Mouse (Mus musculus) embryonic facial prominence, embryonic 10.5 days (tissue): ENCODE data around the gene Nol9. TPM values are rescaled to one million over a fixed set of nuclear protein-coding genes. Genes with fewer than 3 reads are reported as not detected.
A peak's percentile ranks its signal among the peaks of the same experiment; 100 is the strongest.

Source experiments
- DNase-seq: peaks from one replicate; pipeline ENCODE4 v3.0.0-alpha.2; 2017; ENCODE audit warnings: low spot score
- H3K27ac ChIP-seq: fragments of 300-500 bp; sonication (generic); replicated peaks from 2 replicates; pipeline ENCODE4 v1.5.1; 2016; ENCODE audit warnings: mild to moderate bottlenecking
- H3K27me3 ChIP-seq: fragments of 300-500 bp; sonication (generic); replicated peaks from 2 replicates; pipeline ENCODE4 v1.6.1; 2016; ENCODE audit warnings: low read depth, mild to moderate bottlenecking; ENCODE audit not compliant: poor library complexity, severe bottlenecking
- H3K36me3 ChIP-seq: fragments of 300-500 bp; sonication (generic); replicated peaks from 2 replicates; pipeline ENCODE4 v1.6.1; 2016; ENCODE audit warnings: mild to moderate bottlenecking, moderate library complexity
- H3K4me1 ChIP-seq: fragments of 300-500 bp; sonication (generic); 2 replicates; pipeline ENCODE4 v1.6.1; 2016
- H3K4me3 ChIP-seq: fragments of 300-500 bp; sonication (generic); 2 replicates; pipeline ENCODE4 v1.5.1; 2016; ENCODE audit warnings: mild to moderate bottlenecking, moderate library complexity
- H3K9me3 ChIP-seq: fragments of 300-500 bp; sonication (generic); 2 replicates; pipeline ENCODE4 v1.6.1; 2016; ENCODE audit warnings: mild to moderate bottlenecking
- WGBS: fragments of 180-500 bp; shearing (Covaris S2); methylation state at CpG from one replicate; pipeline ENCODE4 v1.1.7; 2016; 5-methylcytosine and 5-hydroxymethylcytosine counted together
- polyA plus RNA-seq: library from polyadenylated mRNA; unstranded; fragments of >200 nt; fragmentation: Nextera tagmentation; extraction: Ambion mirVana; gene quantifications from 2 replicates; pipeline ENCODE4 v1.2.1, GENCODE M21; 2016

Gene Nol9
- polyA plus RNA-seq, 1 experiment from 2014 or later = 43.7 TPM

DNA sequence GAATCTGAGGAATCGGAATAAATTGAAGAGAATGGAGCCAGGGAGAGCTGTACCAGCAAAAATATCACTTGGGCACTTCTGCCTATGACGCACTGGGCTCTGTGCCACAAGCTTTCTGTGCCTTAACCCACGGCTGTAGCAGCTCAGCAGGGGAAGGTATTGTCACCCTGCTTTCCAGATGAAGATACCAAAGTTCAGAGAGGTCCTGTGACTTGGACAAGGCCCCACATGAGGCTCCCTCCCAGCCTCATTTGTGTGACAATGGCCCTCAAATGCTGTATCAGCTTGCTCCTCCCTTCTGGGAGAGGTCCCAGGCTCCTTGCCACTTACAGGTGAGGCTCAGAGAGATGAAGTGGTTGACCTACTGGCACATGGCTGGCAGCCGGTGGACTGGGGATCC is 49.0 kb downstream of the Nol9 start:
- no peak for DNase-seq
- WGBS = 41% methylated on average over 4 of the region's 4 CpGs
- no peak overlapping the region for H3K27ac ChIP-seq
- no peaks in the 10 kb centered on the region for H3K9me3 ChIP-seq
- peaks cover 35% of the 10 kb centered on the region for H3K27me3 ChIP-seq
- peaks cover 47% of the 10 kb centered on the region for H3K4me1 ChIP-seq
- peak overlapping the region; percentile 91 for H3K4me3 ChIP-seq
- H3K36me3 ChIP-seq = no peaks in the 10 kb centered on the region; the same call in 1 of the 2 replicates

DNA sequence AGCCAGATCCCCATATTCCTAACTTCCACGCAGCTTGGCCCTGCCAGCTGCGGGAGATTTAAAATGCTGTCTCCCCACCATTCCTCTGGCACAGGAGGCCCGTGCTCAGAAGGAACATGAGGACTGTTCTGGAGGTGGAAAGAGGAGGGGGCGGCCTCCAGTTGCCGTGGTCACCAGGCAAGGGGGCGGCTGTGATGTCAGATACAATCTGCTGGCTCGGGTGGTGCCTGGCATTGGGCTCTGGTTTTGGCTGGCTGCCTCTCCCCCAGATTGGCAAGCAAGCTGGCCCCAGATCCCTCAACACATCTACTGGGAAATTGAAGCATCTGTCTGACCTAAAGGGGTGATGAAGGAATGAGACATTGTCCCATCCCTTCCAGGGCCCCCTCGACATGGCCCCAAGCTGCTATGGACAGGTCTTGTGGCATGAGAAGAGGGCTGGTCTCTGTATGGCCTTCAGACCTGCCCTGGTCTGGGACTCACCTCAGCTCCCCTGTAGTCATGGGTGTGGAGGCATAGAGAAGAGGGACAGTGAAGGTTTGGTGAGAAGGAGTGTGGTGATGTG is 49.5 kb downstream of the Nol9 start:
- WGBS = 50% methylated on average over 8 of the region's 8 CpGs
- Histone ChIP-seq H3K4me1 (peaks cover 47% of the 10 kb centered on the region), H3K36me3 (no peaks in the 10 kb centered on the region; the same call in 1 of the 2 replicates), H3K27me3 (peaks cover 34% of the 10 kb centered on the region), H3K4me3 (peak overlapping the region; percentile 91; the same call in 1 of the 2 replicates), H3K9me3 (no peaks in the 10 kb centered on the region), H3K27ac (no peak overlapping the region)
- no peak for DNase-seq

DNA sequence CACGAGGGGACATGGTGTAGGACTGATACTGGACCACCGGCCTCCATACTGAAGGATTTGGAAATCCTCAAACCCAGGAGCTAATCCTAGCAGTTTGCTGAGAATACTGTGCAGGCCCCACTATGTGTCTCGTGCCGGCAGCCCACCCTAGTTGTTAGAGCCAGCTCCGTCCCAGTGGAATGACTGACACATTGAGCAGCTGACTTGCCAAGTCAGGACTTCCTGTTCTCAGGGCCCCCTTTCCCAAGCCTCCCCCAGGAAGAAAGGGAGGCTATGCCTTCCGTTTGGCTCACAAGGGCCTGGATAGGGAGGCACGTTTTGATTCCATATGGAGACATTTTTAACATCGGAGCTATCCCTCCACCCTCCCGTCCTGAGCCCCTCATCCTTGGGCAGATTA is 51.1 kb downstream of the Nol9 start:
- DNase-seq = no peak
- Histone ChIP-seq H3K36me3 (peaks cover 2% of the 10 kb centered on the region; the same call in 1 of the 2 replicates), H3K9me3 (no peaks in the 10 kb centered on the region), H3K27ac (no peak overlapping the region), H3K4me3 (no peak overlapping the region), H3K27me3 (peaks cover 19% of the 10 kb centered on the region), H3K4me1 (peaks cover 42% of the 10 kb centered on the region)
- 79% methylated on average over 9 of the region's 9 CpGs for WGBS

DNA sequence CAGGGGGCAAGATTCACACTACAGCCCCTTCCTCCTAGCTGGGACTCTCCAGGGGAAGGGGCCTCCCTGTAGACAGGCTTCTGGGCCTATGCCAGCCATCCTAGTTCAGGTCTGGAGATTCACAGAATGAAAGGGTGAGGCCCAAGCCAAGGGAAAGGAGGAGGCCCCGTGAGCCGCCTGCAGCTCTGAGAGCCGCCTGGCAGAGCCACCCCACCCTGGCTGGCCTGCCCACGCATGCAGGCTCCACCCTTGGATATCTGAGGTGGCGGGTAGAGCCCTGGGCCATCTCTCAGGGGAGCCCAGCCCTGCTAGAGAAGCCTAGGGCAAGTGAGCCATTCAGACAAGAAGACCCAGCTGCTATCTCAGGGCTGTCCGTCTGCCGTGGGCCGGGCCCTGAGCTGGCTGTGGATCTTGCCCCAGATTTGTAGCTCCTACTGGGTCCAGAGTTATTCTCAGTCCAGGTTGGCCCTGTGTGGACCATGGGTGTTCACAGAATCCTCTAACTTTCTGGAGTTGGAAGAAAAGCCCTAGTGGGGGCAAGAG is 53.7 kb downstream of the Nol9 start:
- Histone ChIP-seq H3K4me3 (no peak overlapping the region), H3K27ac (no peak overlapping the region; the same call in 1 of the 2 replicates), H3K27me3 (peaks cover 23% of the 10 kb centered on the region), H3K36me3 (peaks cover 2% of the 10 kb centered on the region; the same call in 1 of the 2 replicates), H3K4me1 (peaks cover 50% of the 10 kb centered on the region), H3K9me3 (no peaks in the 10 kb centered on the region)
- WGBS = 76% methylated on average over 8 of the region's 8 CpGs
- no peak for DNase-seq

DNA sequence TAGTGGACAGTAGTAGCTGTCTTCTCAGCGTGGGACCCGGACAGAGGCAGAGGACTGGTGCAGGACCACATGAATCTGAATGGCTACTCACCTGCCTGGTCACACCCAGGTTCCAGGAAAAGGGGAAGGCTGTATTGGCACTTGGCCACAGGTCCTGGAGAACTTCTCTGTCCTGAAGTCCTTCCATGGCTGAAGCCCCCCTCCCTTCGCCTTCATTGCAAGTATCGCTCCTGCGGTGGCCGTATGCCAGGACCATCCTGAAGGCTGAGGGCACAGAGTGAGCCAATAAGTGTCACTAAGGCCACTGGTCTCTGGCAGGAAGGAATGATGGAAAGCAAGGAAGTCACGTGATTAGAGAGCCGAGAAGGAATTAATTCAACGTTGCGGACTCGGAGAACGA is 55.1 kb downstream of the Nol9 start:
- DNase-seq = no peak
- no peak overlapping the region for H3K4me3 ChIP-seq
- no peaks in the 10 kb centered on the region for H3K9me3 ChIP-seq
- H3K4me1 ChIP-seq = peaks cover 52% of the 10 kb centered on the region
- H3K36me3 ChIP-seq = peaks cover 2% of the 10 kb centered on the region; the same call in 1 of the 2 replicates
- no peak overlapping the region for H3K27ac ChIP-seq
- WGBS = 91% methylated on average over 12 of the region's 12 CpGs
- peaks cover 13% of the 10 kb centered on the region for H3K27me3 ChIP-seq

DNA sequence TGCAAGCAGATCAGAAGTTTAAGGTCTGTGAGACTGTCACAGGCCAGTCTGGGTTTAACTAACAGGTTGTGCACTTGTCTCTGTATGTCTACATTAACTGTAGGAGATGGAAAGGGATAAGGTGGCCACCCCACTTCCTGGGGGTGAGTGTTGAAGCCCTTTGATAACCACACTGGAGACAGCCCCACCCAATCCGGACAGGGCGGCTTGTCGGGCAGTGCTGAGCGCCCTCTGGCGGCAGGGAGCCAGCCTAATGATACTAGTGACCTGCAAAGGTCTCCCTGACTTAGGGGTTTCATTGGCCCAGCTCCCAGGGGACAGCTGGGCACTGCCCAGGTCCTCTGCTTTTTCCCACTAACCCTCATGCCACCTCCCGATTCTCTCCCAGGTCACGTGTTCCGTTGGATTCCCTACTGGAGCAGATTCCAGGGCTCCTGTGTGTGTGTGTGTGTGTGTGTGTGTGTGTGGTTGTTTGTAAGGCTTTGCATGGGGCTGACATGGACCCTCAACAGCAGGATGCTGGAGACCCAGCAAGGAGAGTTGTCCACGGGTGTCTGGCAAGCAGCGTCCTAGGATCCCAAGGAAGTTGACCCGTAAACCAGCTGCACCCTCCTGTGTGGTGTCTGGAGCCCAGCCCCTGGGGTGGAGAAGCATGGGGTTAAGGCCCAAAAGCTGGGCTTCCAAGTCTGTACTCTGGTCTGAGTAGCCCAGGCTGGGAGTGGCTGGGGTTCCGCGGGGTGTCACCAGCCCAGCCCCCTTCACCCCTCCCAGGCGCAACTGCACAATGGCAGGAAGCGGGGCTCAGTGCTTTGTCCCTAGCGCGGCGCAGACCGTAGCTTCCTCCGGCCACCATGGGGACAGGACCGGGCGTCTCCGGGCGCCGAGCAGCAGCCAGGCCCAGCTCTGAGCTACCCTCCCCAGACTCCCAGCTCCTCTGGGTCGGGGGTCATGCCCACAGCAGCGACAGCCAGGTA is 57.1 kb downstream of the Nol9 start:
- no peaks in the 10 kb centered on the region for H3K9me3 ChIP-seq
- peak overlapping the region; percentile 23 for H3K4me3 ChIP-seq
- H3K4me1 ChIP-seq = peaks cover 61% of the 10 kb centered on the region
- 13% methylated on average over 27 of the region's 27 CpGs for WGBS
- DNase-seq = peak; percentile 73
- H3K27me3 ChIP-seq = peaks cover 13% of the 10 kb centered on the region
- peak overlapping the region; percentile 52; the same call in 1 of the 2 replicates for H3K27ac ChIP-seq
- peaks cover 2% of the 10 kb centered on the region; the same call in 1 of the 2 replicates for H3K36me3 ChIP-seq

DNA sequence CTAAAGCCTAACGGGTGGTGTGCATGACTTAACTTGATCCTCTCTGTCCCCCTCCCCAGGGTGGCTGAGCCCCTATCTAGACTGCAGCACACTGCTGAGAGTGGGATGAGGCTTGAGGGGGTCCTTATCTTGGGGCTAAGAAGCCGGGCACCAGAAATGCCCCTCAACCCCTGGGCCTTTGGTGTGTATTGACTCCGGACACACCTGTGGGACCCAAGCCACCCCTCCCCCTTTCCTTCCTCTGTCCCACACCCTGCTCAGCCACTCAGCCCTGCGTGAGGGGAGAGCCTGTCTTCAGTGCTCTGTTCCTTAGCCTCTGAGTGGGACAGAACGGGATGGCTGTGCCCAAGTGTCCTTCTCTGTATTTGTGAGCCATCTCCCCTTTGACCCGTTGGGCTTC is 57.8 kb downstream of the Nol9 start:
- WGBS = 41% methylated on average over 6 of the region's 6 CpGs
- Histone ChIP-seq H3K9me3 (no peaks in the 10 kb centered on the region), H3K36me3 (peaks cover 4% of the 10 kb centered on the region), H3K4me1 (peaks cover 68% of the 10 kb centered on the region), H3K4me3 (peak overlapping the region; percentile 23), H3K27me3 (peaks cover 13% of the 10 kb centered on the region), H3K27ac (peak overlapping the region; percentile 52; the same call in 1 of the 2 replicates)
- DNase-seq = no peak

DNA sequence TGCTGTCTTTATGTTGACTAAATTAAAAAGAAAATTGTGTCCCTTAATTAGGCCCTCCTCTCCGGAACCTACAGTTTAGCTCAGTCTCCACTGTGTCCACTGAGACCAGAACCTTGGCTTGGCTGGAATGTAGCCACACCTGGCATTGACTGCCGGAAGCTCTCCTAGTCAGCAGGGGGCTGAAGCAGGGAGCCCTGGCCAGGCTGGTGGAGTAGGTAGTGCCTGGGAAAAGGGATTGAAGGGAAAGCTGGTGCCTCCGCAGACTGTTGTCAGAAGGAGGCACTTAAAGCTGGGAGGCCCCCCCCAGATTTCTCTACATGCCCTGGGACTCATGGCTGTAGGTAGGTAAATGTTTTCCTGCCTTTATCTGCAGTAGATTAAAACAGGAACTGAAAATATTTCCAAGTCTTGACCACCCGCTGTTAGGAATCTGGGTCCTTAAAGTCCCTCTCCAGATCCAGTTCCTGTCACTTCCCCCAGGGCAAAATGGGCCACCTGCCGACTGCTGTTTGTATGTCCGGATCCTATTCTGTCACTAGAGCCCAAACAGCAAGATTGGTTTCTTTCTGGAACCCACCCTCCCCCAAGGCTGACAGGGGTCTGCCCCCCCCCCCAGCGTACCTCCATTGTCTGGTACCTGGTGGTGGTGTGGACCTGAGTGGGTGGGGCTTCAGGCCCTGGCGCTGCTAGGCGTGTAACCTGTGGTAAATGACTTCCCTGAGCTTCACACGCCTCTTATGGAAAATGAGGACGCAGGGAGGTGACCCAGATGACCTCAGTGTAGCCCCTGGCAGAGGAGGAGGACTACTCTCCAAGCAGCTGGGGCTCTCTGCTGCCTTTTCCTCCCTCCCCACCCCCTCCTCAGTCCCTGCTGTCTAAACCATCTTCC is 59.0 kb downstream of the Nol9 start:
- Histone ChIP-seq H3K9me3 (no peaks in the 10 kb centered on the region), H3K4me1 (peaks cover 68% of the 10 kb centered on the region), H3K36me3 (peaks cover 17% of the 10 kb centered on the region), H3K27ac (no peak overlapping the region), H3K27me3 (peaks cover 13% of the 10 kb centered on the region), H3K4me3 (peak overlapping the region; percentile 31; the same call in 1 of the 2 replicates)
- WGBS = 17% methylated on average over 11 of the region's 11 CpGs
- DNase-seq = no peak

DNA sequence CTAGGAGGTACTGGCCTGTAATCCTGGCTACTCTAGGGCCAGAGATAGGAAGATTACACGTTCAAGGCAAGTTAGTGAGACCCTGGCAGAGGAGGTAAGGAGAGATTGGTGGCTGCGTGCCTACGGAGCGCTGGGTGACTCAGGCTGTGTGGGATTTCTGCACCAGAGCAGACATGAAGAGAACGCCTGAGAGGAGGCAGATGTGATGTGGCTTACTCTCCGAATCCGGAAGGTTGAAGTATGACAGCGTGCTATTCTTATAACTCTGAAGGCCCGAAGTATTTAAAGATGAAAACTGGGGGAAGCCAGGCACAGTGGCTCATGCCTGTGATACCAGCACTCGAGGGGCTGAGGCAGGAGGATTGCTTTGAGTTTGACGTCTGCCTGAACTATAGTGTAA is 61.4 kb downstream of the Nol9 start:
- Histone ChIP-seq H3K4me1 (peaks cover 67% of the 10 kb centered on the region), H3K27ac (peak overlapping the region; percentile 30; the same call in 1 of the 2 replicates)
- 81% methylated on average over 11 of the region's 11 CpGs for WGBS

DNA sequence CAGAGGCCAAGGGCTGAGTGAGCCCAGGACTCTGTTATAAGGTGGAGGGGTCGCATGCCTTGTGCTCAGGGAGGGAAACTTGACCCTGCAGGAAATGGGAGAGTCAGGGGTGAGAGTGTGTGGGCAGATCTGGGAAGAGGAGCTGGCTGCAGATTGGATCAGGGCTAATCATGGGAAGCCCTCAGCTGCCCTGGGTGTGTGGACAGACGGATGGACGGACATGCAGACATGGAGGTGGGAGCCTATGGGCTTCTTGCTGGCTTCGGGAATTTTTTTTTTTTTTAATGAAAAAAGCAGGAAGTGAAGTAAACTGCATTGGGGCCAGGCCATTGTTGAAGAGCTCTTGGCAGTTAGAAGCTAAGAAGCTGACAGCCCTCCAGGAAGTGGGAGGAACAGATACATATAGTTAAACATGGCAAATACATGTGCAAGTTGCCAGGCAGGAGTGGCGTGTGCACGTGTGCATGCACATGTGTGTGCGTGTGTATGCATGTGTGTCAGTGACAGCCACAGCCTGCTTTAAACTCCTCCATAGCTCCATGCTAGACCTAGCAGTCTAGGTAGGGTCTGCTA is 62.0 kb downstream of the Nol9 start:
- Histone ChIP-seq H3K4me3 (no peak overlapping the region), H3K27me3 (peaks cover 17% of the 10 kb centered on the region), H3K36me3 (peaks cover 39% of the 10 kb centered on the region), H3K9me3 (no peaks in the 10 kb centered on the region), H3K27ac (no peak overlapping the region), H3K4me1 (peaks cover 62% of the 10 kb centered on the region)
- no peak for DNase-seq
- WGBS = 57% methylated on average over 7 of the region's 7 CpGs

More for the DNA sequence above, 61.4 kb downstream of the Nol9 start:
- Histone ChIP-seq H3K4me3 (no peak overlapping the region), H3K9me3 (no peaks in the 10 kb centered on the region), H3K36me3 (peaks cover 33% of the 10 kb centered on the region), H3K27me3 (peaks cover 13% of the 10 kb centered on the region)
- no peak for DNase-seq

DNA sequence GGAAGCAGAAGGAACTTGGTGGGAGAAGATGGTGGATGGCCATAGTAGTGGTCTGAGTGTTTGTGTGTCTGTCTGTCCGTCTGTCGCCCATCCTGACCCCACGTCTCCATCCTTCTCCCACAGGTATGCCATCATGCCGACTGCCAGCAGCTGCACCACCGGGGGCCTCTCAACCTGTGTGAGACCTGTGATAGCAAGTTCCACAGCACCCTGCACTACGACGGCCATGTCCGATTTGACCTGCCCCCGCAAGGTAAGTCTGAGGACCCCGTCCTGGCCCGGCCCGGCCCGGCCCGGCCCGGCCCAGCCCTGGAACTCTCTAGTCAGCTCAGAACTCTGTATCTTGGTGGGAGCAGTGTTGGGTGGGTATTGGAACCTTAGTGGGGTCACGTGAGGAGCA is 62.8 kb downstream of the Nol9 start:
- peaks cover 47% of the 10 kb centered on the region for H3K36me3 ChIP-seq
- no peak overlapping the region for H3K4me3 ChIP-seq
- peaks cover 17% of the 10 kb centered on the region for H3K27me3 ChIP-seq
- peaks cover 57% of the 10 kb centered on the region for H3K4me1 ChIP-seq
- 92% methylated on average over 16 of the region's 16 CpGs for WGBS
- no peak overlapping the region for H3K27ac ChIP-seq
- no peaks in the 10 kb centered on the region for H3K9me3 ChIP-seq
- no peak for DNase-seq
